Mouse (Mus musculus): ENCODE data around the gene Hbb-y. TPM values are rescaled to one million over a fixed set of nuclear protein-coding genes. Genes with fewer than 3 reads are reported as not detected.
A peak's percentile ranks its signal among the peaks of the same experiment; 100 is the strongest.
"Not testable (repeated sequence)": the region's sequence is repeated elsewhere in the genome, so short reads cannot be mapped to it uniquely, and the experiment has no call there.

Gene Hbb-y
- total RNA-seq (2021): not detected
- long read RNA-seq, experiment 1: 0 reads
- long read RNA-seq, experiment 2: 0 reads

GRCm38 (mm10) chr7:103853090-103853489, at the start of gene Hbb-y:
Gene Hbb-y, minus strand, starts transcription at chr7:103853216.
- intact Hi-C loops (cut with DNase I): no loop called here

GRCm38 (mm10) chr7:103894385-103894784, 41.4 kb upstream of the Hbb-y start, which contains the start of gene Olfr64:
Gene Olfr64, minus strand, starts transcription at chr7:103894485.
- intact Hi-C loops (cut with DNase I): no loop called here
- DNase-seq (ENCODE audit: low spot score in 2 of 2): no peak

More at GRCm38 (mm10) chr7:103853090-103853489, at the start of gene Hbb-y:
- DNase-seq (ENCODE audit: low spot score in 2 of 2): no peak

- DNase-seq (ENCODE audit: low spot score in 2 of 2): no peak
- intact Hi-C loops (cut with DNase I): no loop called here
Measured at GRCm38 (mm10) chr7:103886152-103886551, 33.1 kb upstream of the Hbb-y start, which contains the start of gene Olfr66. Gene Olfr66, minus strand, starts transcription at chr7:103886252.

GRCm38 (mm10) chr7:103877093-103877492, 24.1 kb upstream of the Hbb-y start:
- intact Hi-C loops (cut with DNase I): no loop called here
- no peak for DNase-seq (ENCODE audit: low spot score in 2 of 2)

- DNase-seq (ENCODE audit: low spot score in 2 of 2): no peak
- intact Hi-C loops (cut with DNase I): loop anchor here (5.0 kb wide), 1 partner anchor 1367 kb away; no protein-coding TSS in a partner anchor
Measured at GRCm38 (mm10) chr7:103874451-103874850, 21.4 kb upstream of the Hbb-y start.

- DNase-seq (ENCODE audit: low spot score in 2 of 2): peak in 1 of 2 experiments; percentile 20
- intact Hi-C loops (cut with DNase I): loop anchor here (5.0 kb wide), 1 partner anchor 1366 kb away; no protein-coding TSS in a partner anchor
Measured at GRCm38 (mm10) chr7:103873064-103873463, 20.0 kb upstream of the Hbb-y start.

- no peak for DNase-seq (ENCODE audit: low spot score in 2 of 2)
- intact Hi-C loops (cut with DNase I): loop anchor here (5.0 kb wide), 1 partner anchor 1363 kb away; no protein-coding TSS in a partner anchor
Measured at GRCm38 (mm10) chr7:103870667-103871066, 17.7 kb upstream of the Hbb-y start.

- intact Hi-C loops (cut with DNase I): no loop called here
- no peak for DNase-seq (ENCODE audit: low spot score in 2 of 2)
Measured at GRCm38 (mm10) chr7:103865716-103866115, 12.7 kb upstream of the Hbb-y start.

GRCm38 (mm10) chr7:103861531-103861930, 8.5 kb upstream of the Hbb-y start:
- no peak for DNase-seq (ENCODE audit: low spot score in 2 of 2)
- intact Hi-C loops (cut with DNase I): no loop called here

GRCm38 (mm10) chr7:103860855-103861254, 7.8 kb upstream of the Hbb-y start:
- no peak for DNase-seq (ENCODE audit: low spot score in 2 of 2)
- intact Hi-C loops (cut with DNase I): no loop called here

- no peak for DNase-seq (ENCODE audit: low spot score in 2 of 2)
- intact Hi-C loops (cut with DNase I): no loop called here
Measured at GRCm38 (mm10) chr7:103859076-103859475, 6.1 kb upstream of the Hbb-y start.

GRCm38 (mm10) chr7:103854669-103855068, 1.7 kb upstream of the Hbb-y start:
- DNase-seq (ENCODE audit: low spot score in 2 of 2): no peak
- intact Hi-C loops (cut with DNase I): no loop called here

- no peak for DNase-seq (ENCODE audit: low spot score in 2 of 2)
- intact Hi-C loops (cut with DNase I): no loop called here
Measured at GRCm38 (mm10) chr7:103844525-103845325, 8.3 kb downstream of the Hbb-y start.

- no peak for DNase-seq (ENCODE audit: low spot score in 2 of 2)
- intact Hi-C loops (cut with DNase I): no loop called here
Measured at GRCm38 (mm10) chr7:103843034-103843433, 10.0 kb downstream of the Hbb-y start, which contains the start of gene Hbb-bh1. Gene Hbb-bh1, minus strand, starts transcription at chr7:103843164.

GRCm38 (mm10) chr7:103840268-103840667, 12.7 kb downstream of the Hbb-y start, which contains the start of gene Hbb-bh2:
Gene Hbb-bh2, minus strand, starts transcription at chr7:103840520.
- no peak for DNase-seq (ENCODE audit: low spot score in 2 of 2)
- intact Hi-C loops (cut with DNase I): no loop called here

GRCm38 (mm10) chr7:103827808-103828207, 25.2 kb downstream of the Hbb-y start, which contains the start of gene Hbb-bs:
Gene Hbb-bs, minus strand, starts transcription at chr7:103828096.
- no peak for DNase-seq (ENCODE audit: low spot score in 2 of 2)
- intact Hi-C loops (cut with DNase I): no loop called here

- intact Hi-C loops (cut with DNase I); DNase-seq (ENCODE audit: low spot score in 2 of 2): not testable (repeated sequence)
Measured at GRCm38 (mm10) chr7:103827139-103827538, 25.9 kb downstream of the Hbb-y start.

- DNase-seq (ENCODE audit: low spot score in 2 of 2): no peak
- intact Hi-C loops (cut with DNase I): no loop called here
Measured at GRCm38 (mm10) chr7:103826255-103826887, 26.6 kb downstream of the Hbb-y start.

- intact Hi-C loops (cut with DNase I): no loop called here
- DNase-seq (ENCODE audit: low spot score in 2 of 2): no peak
Measured at GRCm38 (mm10) chr7:103825536-103826254, 27.3 kb downstream of the Hbb-y start.
